Mouse (Mus musculus) ES-Bruce4 (cell line): ENCODE measurements at regions not wholly inside any gene's neighbourhood (a gene's known extent, or its start where the extent isn't known, plus 50 kb on each side); places are given as distances from the start of the nearest gene placed in this dataset.

ENCODE experiments used
- H3K27ac ChIP-seq: 2 replicates; pipeline ENCODE4 v1.5.1; 2012; ENCODE audit warnings: low read length, inconsistent platforms; ENCODE audit not compliant: insufficient read depth
- H3K27me3 ChIP-seq: 2 replicates; pipeline ENCODE4 v1.6.1; 2012; ENCODE audit warnings: mild to moderate bottlenecking, low read length, inconsistent platforms; ENCODE audit not compliant: control insufficient read depth, poor library complexity, insufficient read depth, severe bottlenecking
- H3K36me3 ChIP-seq: 2 replicates; pipeline ENCODE4 v1.6.1; 2012; ENCODE audit warnings: inconsistent platforms, mild to moderate bottlenecking, low read length, moderate library complexity; ENCODE audit not compliant: control insufficient read depth, poor library complexity, insufficient read depth, severe bottlenecking
- H3K4me1 ChIP-seq: one replicate; pipeline ENCODE4 v1.8.1; 2011; ENCODE audit warnings: low read length; ENCODE audit not compliant: control insufficient read depth, insufficient read depth
- H3K4me3 ChIP-seq: 2 replicates; pipeline ENCODE4 v1.5.1; 2011; ENCODE audit warnings: low read depth, mild to moderate bottlenecking, low read length
- H3K9ac ChIP-seq: 2 replicates; pipeline ENCODE4 v1.6.1; 2012; ENCODE audit warnings: low read depth, mild to moderate bottlenecking, inconsistent platforms; ENCODE audit not compliant: poor library complexity, severe bottlenecking
- H3K9me3 ChIP-seq: replicated peaks from 2 replicates; pipeline ENCODE4 v1.6.1; 2012; ENCODE audit warnings: mild to moderate bottlenecking, low read length, inconsistent platforms; ENCODE audit not compliant: control insufficient read depth, poor library complexity, insufficient read depth, severe bottlenecking
- CTCF ChIP-seq: IDR thresholded peaks from one replicate; pipeline ENCODE4 v1.8.1; 2011; ENCODE audit warnings: low read depth, low read length
- EP300 ChIP-seq: IDR thresholded peaks from 2 replicates; pipeline ENCODE4 v1.6.1; 2011; ENCODE audit warnings: low read depth, low read length; ENCODE audit not compliant: insufficient read depth
- POLR2A ChIP-seq: IDR thresholded peaks from one replicate; pipeline ENCODE4 v1.8.1; 2011; ENCODE audit warnings: low read length; ENCODE audit not compliant: insufficient read depth

DNA sequence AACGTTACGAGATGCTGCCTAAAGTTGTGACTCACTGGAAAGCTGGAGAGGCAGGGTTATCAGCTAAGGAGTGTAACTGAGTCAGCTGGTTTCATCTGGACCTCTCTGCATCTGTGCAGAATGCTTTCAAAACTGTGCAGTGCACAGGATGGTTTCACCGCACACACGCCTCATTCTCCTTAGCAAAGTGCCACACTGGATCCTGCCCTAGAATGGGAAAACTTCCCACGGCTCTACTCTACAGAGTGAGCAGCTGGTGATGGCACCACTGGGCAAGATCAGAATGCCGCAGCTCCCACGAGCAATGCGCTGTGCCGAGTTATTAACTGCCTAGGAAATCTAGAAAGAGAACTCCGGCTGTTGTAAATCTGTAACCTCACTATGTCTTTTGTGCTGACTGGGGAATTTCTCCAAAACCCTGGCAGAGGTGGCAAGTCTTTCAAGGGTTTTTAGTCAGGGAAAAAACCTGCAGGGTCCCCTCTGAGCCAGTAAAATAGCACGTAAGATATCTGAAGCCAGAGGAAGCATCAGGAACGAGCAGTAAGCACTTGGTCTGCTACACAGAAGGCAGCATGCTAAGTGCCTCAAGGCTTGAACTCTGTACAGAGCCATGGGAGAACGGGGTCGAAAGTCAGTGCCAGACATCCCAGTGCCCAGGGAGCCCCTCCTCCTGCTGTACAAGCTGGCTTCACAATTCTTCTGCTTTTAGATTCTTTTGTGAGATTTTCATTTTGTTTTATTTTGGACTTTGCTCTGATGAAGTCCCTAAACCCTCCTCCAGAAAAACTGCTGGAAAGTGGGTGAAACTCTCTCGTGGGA is 214.4 kb upstream of the Foxq1 start:
- H3K27ac ChIP-seq = no peak overlapping the region
- H3K9me3 ChIP-seq = no peaks in the 10 kb centered on the region
- no peaks in the 10 kb centered on the region for H3K36me3 ChIP-seq
- no peaks in the 10 kb centered on the region for H3K27me3 ChIP-seq
- no peak for TF ChIP-seq POLR2A
- no peak for TF ChIP-seq EP300
- TF ChIP-seq CTCF = no peak
- no peaks in the 10 kb centered on the region for H3K4me1 ChIP-seq
- H3K4me3 ChIP-seq = no peak overlapping the region
- no peak overlapping the region for H3K9ac ChIP-seq

- TF ChIP-seq EP300 (no peak), CTCF (no peak), POLR2A (no peak)
- no peaks in the 10 kb centered on the region for H3K27me3 ChIP-seq
- H3K4me3 ChIP-seq = no peak overlapping the region
- no peaks in the 10 kb centered on the region for H3K4me1 ChIP-seq
- H3K9me3 ChIP-seq = no peaks in the 10 kb centered on the region
- no peak overlapping the region for H3K27ac ChIP-seq
- no peaks in the 10 kb centered on the region for H3K36me3 ChIP-seq
- H3K9ac ChIP-seq = no peak overlapping the region
Measured at GRCm38 (mm10) chr13:31346205-31346604, 209.7 kb upstream of the Foxq1 start.

DNA sequence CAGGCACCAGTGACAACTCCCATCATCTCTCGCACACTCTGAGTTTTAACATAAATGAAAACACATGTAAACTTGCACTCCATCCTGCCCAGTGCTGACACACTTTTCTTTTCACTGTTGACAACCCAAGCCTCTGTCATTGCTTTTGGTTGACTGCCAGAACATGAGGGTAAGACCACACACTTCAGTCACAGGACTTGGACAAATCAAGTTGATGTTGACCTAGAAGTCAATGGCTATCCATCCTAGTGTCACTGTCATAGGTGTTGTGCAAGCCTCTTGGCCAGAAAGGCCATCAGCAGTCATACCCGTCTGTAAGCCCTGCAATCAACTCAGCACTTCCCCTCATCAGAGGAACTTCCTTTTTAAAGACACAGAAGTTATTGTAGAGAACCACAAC is 208.9 kb upstream of the Foxq1 start:
- H3K4me3 ChIP-seq = no peak overlapping the region
- no peak for TF ChIP-seq CTCF
- no peak for TF ChIP-seq POLR2A
- no peak for TF ChIP-seq EP300

DNA sequence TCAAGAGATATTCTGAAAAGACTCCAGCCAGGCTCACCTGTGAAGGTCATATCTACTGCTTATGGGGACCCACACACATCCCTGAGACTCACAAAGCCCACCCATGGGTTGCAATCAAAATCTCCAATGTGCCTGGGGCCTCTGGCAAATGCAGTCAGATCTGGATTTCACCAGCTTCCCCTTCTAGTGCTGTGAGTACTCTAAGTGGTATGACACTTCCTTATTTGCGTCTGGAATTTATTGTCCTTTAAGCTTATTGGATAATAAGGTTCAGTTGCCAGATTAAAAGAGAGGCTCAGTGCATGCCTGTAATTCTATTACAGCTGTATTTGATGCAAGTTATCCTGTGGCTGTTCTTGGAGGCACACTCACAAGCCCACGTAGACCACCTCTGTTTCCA is 206.3 kb upstream of the Foxq1 start:
- Histone ChIP-seq H3K36me3 (no peaks in the 10 kb centered on the region), H3K27me3 (no peaks in the 10 kb centered on the region), H3K27ac (no peak overlapping the region), H3K9ac (no peak overlapping the region), H3K4me3 (no peak overlapping the region), H3K4me1 (no peaks in the 10 kb centered on the region), H3K9me3 (no peaks in the 10 kb centered on the region)
- TF ChIP-seq EP300 = no peak
- TF ChIP-seq POLR2A = no peak
- TF ChIP-seq CTCF = no peak

More for the DNA sequence above, 208.9 kb upstream of the Foxq1 start:
- Histone ChIP-seq H3K9ac (no peak overlapping the region), H3K27ac (no peak overlapping the region), H3K9me3 (no peaks in the 10 kb centered on the region), H3K27me3 (no peaks in the 10 kb centered on the region), H3K36me3 (no peaks in the 10 kb centered on the region), H3K4me1 (no peaks in the 10 kb centered on the region)

DNA sequence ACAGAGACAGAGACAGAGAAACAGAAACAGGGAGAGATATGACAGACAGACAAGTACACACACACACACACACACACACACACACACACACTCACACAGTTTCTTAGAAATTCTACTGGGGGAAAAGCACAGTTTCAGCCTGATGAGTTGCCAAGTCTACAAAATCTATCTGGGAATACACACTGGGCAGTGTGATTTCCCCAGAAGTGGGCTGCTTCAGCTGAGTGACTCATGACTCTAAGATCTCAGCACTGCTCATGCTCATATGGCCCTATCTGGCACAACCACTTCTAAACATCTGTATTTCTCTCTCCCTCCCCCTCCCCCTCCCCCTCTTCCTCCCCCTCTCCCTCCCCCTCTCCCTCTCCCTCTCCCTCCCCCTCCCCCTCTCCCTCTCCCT is 204.5 kb upstream of the Foxq1 start:
- Histone ChIP-seq H3K27me3 (no peaks in the 10 kb centered on the region), H3K4me3 (no peak overlapping the region), H3K27ac (no peak overlapping the region), H3K4me1 (no peaks in the 10 kb centered on the region), H3K9ac (no peak overlapping the region), H3K36me3 (no peaks in the 10 kb centered on the region), H3K9me3 (no peaks in the 10 kb centered on the region)
- TF ChIP-seq CTCF = no peak
- no peak for TF ChIP-seq POLR2A
- TF ChIP-seq EP300 = no peak

GRCm38 (mm10) chr13:31352825-31353224 is 203.1 kb upstream of the Foxq1 start:
- Histone ChIP-seq H3K36me3 (no peaks in the 10 kb centered on the region), H3K27me3 (no peaks in the 10 kb centered on the region), H3K4me3 (no peak overlapping the region), H3K9ac (no peak overlapping the region), H3K4me1 (no peaks in the 10 kb centered on the region), H3K9me3 (no peaks in the 10 kb centered on the region), H3K27ac (no peak overlapping the region)
- no peak for TF ChIP-seq POLR2A
- no peak for TF ChIP-seq EP300
- TF ChIP-seq CTCF = peak; percentile 36
